Mouse (Mus musculus): ENCODE data around the gene Neo1.
"Not testable (repeated sequence)": the region's sequence is repeated elsewhere in the genome, so short reads cannot be mapped to it uniquely, and the experiment has no call there.

The Neo1 gene

DNA sequence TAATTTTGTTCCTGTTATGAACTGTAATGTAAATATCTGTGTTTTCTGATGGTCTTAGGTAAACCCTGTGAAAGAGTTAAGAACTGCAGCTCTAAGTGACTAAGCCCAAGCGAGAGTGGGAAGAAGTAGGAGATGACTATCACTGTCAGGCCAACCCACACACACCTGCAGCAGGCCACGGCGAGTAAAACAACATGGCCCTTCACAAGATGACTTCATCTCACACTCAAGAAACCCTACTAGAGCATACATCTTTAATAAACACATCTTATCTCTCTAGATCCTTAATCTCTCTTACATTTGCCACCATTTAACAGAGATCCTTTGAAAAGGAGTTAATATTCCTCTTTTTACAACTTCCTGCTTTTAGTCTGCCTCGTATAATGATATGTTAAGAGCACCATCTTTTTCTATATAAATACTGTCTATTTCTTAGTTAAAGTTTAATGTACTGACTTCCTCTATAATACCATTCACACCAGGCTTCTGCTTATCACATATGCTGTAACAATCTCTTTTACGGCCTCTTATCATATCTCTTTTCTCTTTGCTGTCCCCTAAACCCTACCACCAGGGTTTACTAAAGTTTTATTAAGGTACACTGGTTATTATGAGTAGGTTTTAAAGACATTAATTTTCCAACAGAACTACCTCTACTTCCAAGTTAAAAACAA lies 46.8 kb downstream of the Neo1 start:
- DNase-seq: no peak

DNA sequence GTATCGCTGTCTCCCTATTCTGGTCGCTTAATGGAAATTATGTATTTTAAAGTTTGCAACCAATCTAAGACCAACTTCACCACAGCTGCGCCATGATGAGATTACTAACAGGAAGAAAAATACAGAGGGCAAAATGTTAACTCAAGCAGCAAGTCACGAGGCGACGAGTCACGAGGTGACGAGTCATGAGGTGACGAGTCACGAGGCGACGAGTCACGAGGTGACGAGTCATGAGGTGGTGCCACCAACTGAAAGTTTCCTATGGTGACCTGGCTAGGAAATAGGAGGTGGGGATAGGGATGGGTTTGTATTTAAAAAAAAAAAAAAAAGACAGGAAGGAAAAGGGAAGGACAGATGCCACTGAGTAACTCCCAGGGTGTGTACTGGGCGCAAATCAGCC lies 57.2 kb downstream of the Neo1 start:
- DNase-seq: no peak

DNA sequence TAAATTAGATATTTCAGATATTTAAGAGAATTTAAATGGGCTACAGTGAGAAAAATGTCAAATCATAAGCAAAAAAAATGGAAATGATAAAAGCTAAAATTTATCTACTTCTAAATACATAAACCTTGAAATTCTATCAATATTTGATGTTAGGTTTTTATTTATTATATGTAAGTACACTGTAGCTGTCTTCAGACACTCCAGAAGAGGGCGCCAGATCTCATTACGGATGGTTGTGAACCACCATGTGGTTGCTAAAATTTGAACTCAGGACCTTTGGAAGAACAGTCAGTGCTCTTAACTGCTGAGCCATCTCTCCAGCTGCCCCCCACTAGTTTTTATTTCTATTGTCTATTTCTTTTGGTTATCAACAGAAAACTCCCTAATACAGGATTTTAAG lies 65.1 kb downstream of the Neo1 start:
- DNase-seq: not testable (repeated sequence)

DNA sequence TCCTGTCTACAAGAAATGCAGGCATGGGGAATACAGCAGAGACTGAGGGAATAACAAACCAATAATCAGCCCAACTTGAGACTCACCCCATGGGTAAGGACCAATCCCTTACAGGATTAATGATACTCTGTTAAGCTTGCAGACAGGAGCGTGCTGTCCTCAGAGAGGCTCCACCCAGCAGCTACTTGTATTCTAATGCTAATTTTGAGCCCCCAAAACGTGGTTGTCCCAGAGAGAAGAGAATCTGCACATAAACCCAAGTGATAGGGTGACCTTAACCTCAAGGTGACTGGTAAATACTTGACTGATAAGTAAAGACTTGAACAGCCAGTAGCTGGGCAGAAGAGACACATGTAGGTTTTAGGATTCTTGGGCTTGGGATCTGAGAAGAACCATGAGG lies 68.9 kb downstream of the Neo1 start:
- no peak for DNase-seq

DNA sequence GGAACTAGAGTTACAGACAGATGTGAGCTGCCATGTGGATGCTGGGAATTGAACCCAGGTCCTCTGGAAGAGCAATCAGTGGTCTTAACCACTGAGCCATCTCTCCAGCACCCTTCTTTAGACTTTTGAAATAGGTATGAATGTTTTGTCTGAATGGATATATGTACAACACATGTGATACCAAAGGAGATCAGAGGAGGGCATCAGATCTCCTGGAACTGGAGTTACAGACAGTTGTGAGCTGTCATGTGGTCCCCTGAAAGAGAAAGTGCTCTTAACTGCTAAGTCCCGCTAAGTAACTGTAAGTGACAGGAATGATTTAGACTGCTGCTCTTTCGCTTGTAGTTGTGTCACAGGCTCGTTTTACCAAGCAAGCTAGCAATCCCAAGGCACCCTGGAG lies 80.7 kb downstream of the Neo1 start:
- no peak for DNase-seq

DNA sequence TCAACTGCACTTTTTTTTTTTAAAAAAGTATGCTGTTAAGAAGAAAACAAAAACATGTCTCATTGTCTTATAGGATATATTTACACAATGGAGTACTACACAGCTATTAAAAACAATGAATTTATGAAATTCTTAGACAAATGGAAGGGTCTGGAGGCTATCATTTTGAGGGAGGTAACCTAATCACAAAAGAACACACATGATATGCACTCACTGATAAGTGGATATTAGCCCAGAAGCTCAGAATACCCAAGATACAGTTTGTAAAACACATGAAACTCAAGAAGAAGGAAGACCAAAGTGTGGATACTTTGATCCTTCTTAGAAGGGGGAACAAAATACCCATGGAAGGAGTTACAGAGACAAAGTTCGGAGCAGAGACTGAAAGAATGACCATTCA lies 90.3 kb downstream of the Neo1 start:
- DNase-seq: not testable (repeated sequence)

DNA sequence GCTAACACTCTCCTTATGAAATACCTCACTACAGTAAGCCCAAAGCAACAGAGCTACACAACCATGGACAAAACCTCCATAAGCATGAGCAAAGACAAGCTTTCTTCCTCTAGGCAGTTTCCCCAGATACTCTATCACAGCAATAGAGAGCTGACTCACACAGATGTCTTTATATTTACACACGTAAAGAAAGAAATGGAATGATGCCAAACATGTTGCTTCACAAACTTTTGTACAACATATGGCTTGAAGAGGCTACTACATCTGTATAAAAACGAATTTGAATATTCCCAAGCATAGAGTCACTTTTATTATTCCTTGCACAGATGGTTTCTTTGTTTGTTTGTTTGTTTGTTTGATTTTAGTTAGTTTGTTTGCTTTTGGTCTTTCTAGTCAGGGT lies 101.5 kb downstream of the Neo1 start:
- no peak for DNase-seq

DNA sequence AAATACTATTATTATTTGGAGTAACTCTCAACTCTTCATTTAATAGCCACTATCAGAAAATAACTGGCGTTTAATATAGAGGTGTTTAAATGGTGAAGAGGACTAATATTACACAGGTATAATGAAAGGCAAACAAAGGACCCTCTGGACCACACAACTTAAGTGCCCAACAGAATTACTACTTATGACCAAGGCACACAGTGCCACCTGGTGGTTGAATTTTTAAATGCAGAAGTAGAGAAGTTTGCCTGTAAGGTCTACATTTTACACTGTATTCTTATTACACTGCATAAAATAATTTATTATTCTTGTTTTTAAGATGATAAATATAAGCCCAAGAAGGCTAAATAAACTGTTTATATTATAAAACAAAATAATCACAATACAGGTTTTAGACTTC lies 108.1 kb downstream of the Neo1 start:
- DNase-seq: peak; percentile 17

DNA sequence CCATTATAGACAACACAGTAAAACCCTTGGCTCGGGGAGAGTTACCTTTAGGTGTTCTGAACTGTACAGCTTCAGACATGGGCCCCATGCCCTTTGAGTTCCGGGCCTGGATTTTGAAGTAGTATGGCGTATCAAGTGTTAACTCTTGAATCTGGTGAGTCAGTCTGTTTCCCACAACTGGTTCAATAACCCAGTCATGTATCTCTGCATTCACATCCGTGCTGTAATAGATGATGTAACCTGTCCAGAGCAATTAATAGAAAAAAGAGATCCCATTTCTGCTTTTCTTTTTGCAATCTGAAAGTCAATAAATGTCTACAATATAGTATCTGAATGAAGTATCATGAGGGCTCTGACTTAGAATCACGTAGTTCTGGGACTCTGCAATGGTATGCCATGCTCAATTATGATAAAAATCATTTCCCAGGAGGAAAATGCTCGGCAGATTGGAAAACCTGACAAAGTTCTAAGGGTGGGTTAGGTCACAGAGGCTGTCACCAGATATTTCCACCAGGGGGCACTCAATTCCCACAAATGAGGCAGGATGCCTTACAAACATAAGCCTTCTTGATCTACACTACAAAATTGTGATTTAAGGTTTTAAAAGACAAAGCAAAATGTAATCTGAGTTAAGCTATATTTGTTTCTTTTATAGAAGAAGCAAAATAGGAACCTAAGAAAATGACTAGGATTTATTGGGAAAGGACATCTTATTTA lies 133.2 kb downstream of the Neo1 start:
- DNase-seq: peak; percentile 19

DNA sequence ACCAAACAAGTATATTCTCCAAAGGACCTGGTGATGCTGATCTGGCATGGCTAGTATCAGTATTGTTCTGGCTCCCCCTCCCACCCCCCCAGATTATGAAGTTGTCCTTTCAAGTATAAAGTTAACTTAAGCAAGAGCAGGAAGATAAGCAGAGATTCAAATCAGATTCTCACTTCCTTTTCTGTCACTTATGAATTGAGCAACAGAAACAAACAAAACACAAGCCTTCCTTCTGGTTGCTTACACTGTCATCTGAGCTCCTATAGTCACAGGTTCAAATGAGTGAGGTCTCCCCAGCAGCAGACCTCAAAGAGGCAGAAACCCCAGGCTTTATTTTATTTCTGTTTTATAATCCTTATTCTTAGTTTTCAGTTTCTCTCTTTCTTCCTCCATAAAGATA lies 136.6 kb downstream of the Neo1 start:
- no peak for DNase-seq

DNA sequence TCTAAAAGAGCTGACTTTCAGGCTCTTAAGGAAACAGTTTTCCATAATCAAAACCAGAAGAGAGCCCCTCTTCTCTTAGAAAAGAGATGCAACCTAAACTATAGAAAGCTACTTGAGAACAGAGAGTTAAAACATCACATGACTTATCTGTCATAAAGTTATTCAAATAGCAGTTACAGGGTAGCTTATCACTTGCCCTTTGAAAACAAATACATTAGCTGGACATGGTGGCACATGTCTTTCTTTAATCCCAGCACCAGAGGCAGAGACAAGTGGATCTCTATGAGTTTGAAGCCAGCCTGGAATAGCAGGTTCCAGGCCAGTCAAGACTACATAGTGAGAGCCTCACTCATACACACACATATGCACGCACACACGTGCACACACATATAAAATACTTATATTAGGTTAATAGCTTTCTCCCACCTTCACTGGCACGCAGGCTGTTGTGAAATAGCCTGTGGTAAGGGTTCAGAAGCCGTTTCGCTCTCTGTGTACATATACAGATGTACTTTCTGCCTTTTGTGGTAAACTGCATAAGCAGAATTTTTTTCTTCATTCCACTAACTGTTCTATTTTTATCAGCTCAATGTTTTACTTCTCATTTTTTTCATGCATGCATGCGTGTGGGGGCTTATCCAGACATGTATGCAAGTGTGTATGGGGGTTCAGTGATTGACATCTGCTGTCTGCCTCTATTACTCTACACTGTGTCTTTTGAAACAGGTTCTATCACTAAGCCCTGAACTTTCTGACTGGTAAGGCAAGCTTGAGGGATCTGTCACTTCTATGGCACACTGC lies 144.2 kb downstream of the Neo1 start:
- no peak for DNase-seq

DNA sequence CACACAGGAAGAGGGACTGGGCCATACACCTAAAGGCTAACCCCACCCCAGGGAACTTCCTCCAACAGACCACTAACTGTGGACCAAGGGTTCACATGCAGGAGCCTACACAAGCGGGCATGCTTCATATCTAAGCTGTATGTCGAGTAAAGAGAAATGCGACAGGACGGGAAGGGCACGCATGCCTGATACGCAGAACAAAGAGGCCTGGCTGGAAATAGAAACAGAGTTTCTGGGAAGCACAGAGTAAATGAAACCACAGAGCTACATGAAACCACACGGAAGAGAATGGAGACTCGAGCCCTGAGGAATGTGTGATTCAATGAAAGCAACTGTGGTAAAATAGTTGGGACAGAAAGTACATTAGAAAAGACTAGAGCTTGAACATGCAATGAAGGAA lies 145.3 kb downstream of the Neo1 start:
- no peak for DNase-seq

DNA sequence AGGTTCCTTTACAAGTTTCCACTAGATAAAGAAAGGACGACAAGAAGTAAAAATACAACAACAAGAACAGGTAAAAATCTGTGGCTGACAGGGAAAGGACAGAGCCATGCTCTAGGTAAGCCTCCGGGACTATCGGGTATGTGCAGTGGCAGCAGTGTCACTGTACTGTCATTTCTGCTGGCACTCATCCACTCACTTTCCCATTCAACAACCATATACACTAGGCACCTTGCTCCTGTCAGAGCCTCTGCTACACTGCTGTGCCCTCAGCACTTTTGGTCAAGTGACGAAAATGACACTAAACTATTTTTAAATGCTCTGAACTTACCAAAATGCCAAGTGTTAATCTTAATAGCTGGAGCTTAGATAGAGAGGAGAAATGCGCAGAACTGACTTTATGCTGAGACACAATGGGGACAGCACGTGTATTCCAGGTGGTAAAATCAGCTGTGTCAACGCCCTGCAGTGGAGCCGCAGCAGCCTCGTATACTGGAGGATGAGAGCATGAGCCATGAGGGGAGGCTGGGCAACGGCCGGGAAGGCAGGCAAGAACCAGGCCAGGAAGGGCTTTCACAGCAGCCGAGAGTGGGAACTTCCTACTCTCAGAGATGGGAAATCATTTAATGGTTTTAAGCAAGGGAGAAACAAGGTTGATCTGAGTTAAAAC lies 146.3 kb downstream of the Neo1 start:
- DNase-seq: no peak

DNA sequence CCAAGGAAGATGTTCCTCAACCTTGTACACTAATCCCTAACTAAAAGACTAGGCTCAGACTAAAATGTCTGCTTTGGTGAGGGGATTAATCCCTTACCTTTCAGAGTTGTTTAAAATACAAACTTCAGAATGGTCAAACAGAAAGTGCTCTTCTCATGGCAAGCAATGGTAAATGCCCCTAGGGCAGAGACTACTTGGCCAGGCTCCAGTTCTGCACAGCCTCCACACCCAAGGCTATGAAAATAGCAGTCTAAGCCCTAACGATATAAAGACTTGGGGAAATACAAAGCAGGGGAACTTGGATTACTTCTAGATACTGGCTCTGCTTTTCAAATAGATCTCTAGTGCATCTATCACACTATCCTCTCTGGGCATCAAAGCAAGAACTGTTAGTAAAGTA lies 153.6 kb downstream of the Neo1 start:
- no peak for DNase-seq

DNA sequence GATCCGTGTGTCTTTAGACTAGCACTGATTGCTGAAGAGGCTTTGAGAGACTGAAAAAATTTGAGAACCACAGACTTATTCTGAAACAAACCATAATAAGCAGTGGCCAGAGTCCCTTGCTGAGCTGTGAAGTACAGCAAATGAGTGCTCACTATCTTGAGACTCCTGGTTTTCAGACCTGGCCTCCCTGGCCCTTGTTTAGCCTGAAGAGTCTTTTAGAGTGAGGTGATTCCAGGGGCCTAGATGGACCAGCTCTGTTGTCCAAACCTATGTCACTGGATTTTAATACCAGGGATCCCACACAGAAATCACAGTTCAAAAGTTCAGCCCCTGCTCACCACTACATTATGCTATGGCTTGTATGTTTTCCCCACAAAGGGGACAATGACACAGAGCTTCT lies 156.4 kb downstream of the Neo1 start:
- no peak for DNase-seq

DNA sequence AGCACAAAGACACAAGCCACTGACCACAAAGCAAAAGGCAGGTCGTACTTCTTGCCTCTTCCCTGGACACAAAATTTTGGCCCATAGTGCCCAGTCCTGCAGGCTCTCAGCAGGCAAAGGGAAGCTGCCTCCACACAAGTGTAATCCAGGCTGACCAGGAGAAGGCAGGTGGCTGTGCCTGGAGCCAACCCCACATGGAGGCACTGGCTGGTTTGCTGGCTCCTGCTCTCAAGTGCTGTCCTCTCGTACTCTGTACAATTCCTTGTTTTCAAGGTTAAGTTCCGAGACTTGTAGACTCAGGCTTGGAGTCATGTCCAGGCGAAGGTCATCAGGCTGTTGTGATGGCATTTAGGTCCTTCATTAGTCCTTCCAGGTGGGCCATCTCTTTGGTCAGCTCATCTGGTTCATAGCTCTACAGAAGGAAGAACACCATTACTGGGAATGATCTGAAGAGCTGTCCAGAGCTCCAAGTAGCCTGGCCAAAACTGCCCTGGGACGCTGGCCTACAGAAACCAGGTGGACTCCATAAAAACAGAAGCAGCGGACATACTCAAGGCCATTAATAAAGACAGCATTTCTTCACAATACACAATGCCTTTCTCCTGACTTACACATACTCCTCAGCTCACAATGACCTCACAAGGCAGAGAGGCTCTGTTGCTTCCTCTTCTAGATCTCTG lies 159.2 kb downstream of the Neo1 start:
- DNase-seq: peak; percentile 75

DNA sequence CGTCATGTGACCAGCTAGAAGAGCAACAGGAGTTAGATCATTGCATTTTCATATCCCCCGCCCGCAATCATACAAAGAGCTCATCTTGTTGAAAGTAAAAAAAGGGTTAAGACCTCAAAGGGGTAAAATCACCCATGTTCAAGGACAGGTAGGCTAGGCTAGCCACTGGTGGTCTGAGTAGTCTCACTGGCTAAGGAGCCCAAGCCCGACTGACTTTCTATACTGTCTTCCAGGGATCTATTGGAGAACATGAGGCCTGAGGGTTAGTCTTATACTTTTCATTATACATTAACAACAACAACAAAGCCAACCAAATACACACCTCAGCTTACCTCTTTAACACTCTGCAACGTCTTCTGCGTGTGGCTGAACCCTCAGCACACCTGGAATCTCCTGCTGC lies 160.8 kb downstream of the Neo1 start:
- DNase-seq: no peak

DNA sequence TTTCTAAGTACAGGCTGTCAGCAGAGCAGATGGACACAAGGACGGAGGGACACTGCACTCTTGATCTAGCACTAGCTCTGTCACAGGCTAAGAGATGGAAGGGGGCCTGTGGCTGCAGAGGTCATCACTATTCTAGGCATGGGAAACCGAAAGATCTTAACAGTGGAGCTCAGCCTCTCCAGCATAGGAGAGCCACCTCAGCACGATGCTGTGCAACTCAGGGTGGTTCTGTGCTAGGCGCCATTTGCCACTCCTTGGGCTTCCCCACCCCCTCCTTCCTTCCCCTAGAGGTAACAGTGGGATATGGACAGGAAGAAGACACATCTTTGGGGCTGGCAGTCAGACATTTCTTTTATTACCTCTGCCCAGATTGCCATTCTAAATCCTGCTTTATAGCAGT lies 161.9 kb downstream of the Neo1 start:
- DNase-seq: no peak

DNA sequence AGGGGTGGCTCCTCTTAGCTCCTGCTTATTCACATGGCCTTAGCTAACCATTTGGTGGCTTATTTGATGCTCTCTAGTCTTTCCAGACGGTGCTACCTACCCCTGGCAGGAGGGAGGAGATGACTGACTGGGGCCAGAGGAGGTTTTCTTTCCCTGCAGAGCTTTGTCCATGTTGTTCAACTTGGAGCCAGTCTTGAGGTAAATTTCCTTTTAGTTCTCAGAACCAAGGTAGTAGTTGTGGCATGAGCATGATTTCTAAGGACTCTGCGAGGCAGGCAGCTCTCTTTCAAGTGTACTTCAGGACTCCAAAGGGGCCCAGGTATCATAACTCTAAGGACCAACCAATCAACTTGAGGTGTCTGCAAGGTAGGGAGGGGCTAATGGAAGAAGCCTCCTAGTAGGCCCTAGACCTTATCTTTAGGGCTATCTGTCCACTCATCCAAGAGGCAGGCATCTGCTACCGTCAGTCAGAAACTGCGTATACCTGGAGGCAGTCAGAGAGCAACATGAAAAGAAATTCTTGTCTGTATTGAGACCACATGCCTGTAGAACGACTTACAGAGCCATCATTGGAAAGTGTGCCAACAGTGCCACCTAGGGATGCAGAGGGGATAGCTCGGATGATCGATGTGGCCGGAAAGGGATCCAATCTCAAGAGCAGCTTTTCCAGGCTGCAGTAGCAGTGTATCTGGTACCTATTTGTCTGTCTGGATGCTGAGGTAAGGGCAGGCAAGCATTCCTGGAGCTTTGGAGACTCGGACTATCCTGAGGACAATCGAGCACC lies 162.5 kb downstream of the Neo1 start:
- DNase-seq: peak; percentile 57

DNA sequence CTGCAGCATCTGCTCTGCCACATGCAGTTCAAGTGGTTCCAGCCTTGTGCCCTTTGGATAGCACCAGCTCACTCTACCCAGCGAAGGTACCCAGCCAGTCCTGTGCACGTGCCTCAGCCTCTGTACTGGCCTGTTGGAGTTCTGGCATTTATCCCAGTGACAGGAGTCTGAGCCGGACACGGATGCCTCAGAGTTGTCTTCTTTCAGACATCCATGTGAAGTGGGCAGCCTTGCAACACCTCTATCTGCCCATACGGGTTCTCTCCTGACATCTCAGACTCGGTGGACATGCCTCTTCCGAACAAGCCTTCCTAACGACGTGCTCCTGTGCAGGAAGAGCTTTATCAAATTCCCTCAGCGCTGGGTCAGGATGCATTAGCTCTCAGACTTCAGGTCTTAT lies 165.1 kb downstream of the Neo1 start:
- DNase-seq: no peak

DNA sequence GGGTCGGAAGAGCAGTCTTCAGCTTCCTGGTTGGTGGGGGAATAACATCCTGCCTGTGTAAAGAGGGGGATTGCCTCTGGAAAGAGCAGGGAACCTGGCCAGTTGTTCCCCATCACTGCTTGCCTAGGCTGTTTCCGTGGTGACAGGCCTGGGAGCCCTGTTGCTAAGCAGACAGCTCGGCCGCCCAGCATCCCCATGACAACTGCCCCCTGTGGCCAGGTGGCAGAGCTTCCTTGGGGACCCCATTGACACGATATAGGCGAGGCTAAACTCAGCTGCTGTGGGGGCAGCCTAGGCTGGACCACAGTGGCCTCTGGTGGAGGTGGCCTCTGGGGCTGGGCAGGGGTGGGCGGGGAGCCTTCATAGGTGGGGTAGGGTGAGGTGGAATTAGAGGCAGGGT lies 172.4 kb downstream of the Neo1 start:
- DNase-seq: no peak

DNA sequence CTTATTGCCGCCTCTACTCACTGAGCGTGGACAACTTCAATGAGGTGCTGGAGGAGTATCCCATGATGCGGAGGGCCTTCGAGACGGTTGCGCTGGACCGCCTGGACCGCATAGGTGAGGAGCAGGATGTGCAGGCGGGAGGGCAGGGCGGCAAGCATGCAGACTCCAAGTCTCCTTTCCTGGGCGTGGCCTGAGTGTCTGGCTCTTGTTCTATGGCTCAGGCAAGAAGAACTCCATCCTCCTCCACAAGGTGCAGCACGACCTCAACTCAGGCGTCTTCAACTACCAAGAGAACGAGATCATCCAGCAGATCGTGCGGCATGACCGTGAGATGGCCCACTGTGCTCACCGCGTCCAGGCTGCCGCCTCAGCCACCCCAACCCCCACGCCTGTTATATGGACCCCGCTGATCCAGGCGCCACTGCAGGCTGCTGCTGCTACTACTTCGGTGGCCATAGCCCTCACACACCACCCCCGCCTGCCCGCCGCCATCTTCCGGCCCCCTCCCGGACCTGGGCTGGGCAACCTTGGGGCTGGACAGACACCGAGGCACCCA lies 177.1 kb downstream of the Neo1 start:
- DNase-seq: no peak

All from cerebellum, adult 11 months (tissue).